Mouse (Mus musculus): Measurements from ENCODE around the gene Cadm4. TPM values are rescaled to one million over a fixed set of nuclear protein-coding genes. Genes with fewer than 3 reads are reported as not detected.

Gene Cadm4
- total RNA-seq, 2 experiments from 2014 or later = 128 to 132 TPM

- DNase-seq (ENCODE audit: low spot score in 2 of 2) = no peak
- TF ChIP-seq CTCF (conservative IDR thresholded peaks at IDR 0.05) = no peak
- no peak overlapping the region for H3K27ac ChIP-seq
- no peak overlapping the region for H3K4me3 ChIP-seq
Measured at GRCm38 (mm10) chr7:24454199-24454598, 27.6 kb upstream of the Cadm4 start.

- no peak for DNase-seq (ENCODE audit: low spot score in 2 of 2)
- no peak for TF ChIP-seq CTCF (conservative IDR thresholded peaks at IDR 0.05)
- no peak overlapping the region for H3K4me3 ChIP-seq
- no peak overlapping the region for H3K27ac ChIP-seq
Measured at GRCm38 (mm10) chr7:24455726-24456125, 26.1 kb upstream of the Cadm4 start.

DNA sequence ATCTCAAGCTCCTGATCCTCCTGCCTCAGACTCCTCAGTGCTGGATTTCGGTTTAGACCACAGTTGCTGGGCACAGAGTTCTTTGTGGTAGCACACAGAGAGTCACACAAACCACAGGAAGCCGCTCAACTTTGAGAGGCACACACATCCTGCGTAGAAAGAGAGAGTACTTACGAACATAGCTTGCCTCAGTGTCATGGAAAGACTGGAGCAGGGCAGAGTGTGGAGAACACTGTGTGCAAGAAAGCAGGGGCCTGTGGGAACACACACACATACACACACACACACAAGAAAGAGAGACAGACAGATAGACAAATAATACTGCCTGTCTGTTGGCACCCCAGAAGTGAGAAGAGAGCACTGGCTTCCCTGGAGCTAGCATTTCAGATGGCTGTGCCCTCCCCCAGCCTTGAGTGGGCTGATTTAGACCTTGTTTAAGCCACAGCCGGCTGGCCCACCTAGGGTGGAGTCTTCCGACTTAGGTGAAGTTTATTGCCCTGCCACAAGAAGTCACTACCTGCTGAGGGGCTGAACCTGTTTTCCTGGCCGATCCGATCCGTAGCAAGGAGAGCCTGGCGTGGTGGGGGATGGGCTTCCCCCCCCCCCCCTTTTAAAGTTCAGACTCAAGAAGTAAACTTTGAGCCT lies 24.0 kb upstream of the Cadm4 start:
- no peak for DNase-seq (ENCODE audit: low spot score in 2 of 2)
- Histone ChIP-seq H3K27ac (no peak overlapping the region), H3K4me3 (no peak overlapping the region)
- no peak for TF ChIP-seq CTCF (conservative IDR thresholded peaks at IDR 0.05)

- H3K27ac ChIP-seq = no peak overlapping the region
- no peak for DNase-seq (ENCODE audit: low spot score in 2 of 2)
- no peak overlapping the region for H3K4me3 ChIP-seq
- TF ChIP-seq CTCF (conservative IDR thresholded peaks at IDR 0.05) = no peak
Measured at GRCm38 (mm10) chr7:24459440-24459839, 22.4 kb upstream of the Cadm4 start.

DNA sequence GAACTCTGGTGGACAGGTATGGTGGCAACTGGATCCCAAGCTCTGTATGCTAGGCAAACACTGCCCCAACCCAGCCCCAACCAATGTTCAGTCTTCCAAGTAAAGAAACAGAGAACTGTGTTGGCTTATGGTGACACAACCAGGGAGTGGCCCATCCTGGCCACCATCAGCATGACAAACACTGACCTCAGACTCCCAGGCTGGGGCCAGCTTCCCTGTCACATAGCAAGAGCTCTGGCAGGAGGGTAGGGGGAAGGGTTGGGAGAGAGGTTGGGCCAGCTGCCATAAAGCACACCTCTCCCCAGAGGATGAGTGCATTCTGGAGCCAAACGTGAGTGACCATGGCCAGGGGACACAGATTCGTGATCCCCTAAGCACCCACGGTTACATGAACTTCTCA lies 22.0 kb upstream of the Cadm4 start:
- no peak for DNase-seq (ENCODE audit: low spot score in 2 of 2)
- no peak for TF ChIP-seq CTCF (conservative IDR thresholded peaks at IDR 0.05)
- H3K4me3 ChIP-seq = no peak overlapping the region
- H3K27ac ChIP-seq = no peak overlapping the region

GRCm38 (mm10) chr7:24461376-24462051 lies 20.3 kb upstream of the Cadm4 start:
- no peak overlapping the region for H3K4me3 ChIP-seq
- H3K27ac ChIP-seq = no peak overlapping the region
- TF ChIP-seq CTCF (conservative IDR thresholded peaks at IDR 0.05) = no peak
- DNase-seq (ENCODE audit: low spot score in 2 of 2) = no peak

GRCm38 (mm10) chr7:24462388-24463319 lies 19.2 kb upstream of the Cadm4 start, which contains the start of gene Plaur:
TSS of gene Plaur (plus strand) at chr7:24462484.
- H3K4me3 ChIP-seq = no peak within 1 kb of the TSS; the same call in 1 of the 2 replicates
- no peak within 1 kb of the TSS for H3K27ac ChIP-seq
- DNase-seq (ENCODE audit: low spot score in 2 of 2) = no peak
- no peak for TF ChIP-seq CTCF (conservative IDR thresholded peaks at IDR 0.05)

- no peak for TF ChIP-seq CTCF (conservative IDR thresholded peaks at IDR 0.05)
- Histone ChIP-seq H3K4me3 (no peak overlapping the region), H3K27ac (no peak overlapping the region)
- DNase-seq (ENCODE audit: low spot score in 2 of 2) = no peak
Measured at GRCm38 (mm10) chr7:24466835-24467234, 15.0 kb upstream of the Cadm4 start.

GRCm38 (mm10) chr7:24467886-24468285 lies 13.9 kb upstream of the Cadm4 start:
- DNase-seq (ENCODE audit: low spot score in 2 of 2) = no peak
- Histone ChIP-seq H3K4me3 (no peak overlapping the region), H3K27ac (no peak overlapping the region)
- no peak for TF ChIP-seq CTCF (conservative IDR thresholded peaks at IDR 0.05)

DNA sequence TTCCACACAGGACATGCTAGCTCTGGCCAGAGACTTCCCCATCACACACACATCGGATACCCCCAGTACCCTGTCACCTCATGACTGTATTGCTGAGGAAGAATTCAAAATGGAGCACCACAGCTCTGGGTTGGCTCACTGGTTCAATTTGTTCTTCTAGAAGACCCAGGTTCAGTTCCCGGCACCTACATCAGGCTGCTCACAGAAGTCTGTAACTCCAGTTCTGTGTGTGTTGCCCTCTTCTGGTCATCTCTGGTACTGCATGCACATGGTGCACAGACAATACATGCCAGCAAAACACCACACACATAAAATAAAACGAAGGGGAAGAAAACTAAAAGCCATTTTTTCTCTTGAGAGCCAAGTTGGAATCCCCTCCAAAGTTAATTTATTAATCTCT lies 12.7 kb upstream of the Cadm4 start:
- TF ChIP-seq CTCF (conservative IDR thresholded peaks at IDR 0.05) = peak; percentile 73
- no peak for DNase-seq (ENCODE audit: low spot score in 2 of 2)
- Histone ChIP-seq H3K27ac (no peak overlapping the region), H3K4me3 (no peak overlapping the region)

DNA sequence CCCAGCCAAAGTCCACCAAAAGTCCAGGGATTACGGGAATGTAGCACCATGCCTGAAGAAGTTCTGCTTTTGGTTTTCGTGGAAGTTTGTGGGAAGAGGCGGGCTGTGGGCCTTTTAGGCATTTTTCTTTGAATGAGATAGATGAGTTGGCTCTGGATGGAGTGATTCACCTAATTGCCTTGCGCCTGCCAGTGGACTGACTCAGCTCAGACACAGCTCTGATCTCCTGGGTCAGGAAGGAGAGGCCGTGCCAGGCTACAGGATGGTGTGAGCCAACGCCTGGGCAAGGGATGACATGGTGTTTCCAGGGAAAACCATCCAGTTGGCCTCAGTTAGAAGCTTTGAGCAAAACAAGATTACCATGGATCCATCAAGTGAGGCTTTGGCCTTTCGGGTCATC lies 11.5 kb upstream of the Cadm4 start:
- H3K27ac ChIP-seq = no peak overlapping the region
- H3K4me3 ChIP-seq = no peak overlapping the region
- no peak for TF ChIP-seq CTCF (conservative IDR thresholded peaks at IDR 0.05)
- DNase-seq (ENCODE audit: low spot score in 2 of 2) = no peak

DNA sequence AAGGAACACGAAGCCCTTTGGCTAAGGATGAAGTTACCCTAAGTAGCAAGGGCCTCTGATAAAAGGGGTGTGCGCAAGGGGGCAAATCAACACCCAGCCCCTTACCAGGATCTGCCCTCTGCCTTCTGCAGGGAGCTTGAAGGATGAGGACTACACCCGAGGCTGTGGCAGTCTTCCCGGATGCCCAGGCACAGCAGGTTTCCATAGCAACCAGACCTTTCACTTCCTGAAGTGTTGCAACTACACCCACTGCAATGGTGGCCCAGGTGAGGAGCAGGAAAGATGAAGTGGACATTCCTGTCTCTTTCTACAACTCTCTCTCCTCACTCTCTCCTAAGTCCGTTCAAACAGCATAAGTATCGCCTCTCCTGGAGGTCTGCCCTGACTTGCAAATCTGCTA lies 9.4 kb upstream of the Cadm4 start:
- no peak overlapping the region for H3K27ac ChIP-seq
- H3K4me3 ChIP-seq = no peak overlapping the region
- TF ChIP-seq CTCF (conservative IDR thresholded peaks at IDR 0.05) = no peak
- no peak for DNase-seq (ENCODE audit: low spot score in 2 of 2)

DNA sequence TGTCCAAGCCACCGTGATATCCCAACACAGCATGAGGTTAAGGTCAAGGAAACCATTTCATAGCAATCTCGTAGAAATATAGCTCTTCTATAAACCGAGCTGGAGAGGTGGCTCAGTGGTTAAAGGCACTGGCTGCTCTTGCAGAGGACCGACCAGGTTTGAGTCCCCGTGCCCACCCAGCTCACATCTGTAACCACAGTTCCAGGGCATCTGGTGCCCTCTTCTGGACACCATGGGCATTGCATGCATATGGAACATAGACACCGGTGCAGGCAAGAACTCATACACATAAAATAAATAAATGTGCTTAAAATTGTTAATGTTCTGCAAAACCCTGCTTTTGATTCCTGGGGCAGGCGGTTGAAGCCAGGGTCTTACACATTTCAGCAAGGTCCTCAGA lies 8.9 kb upstream of the Cadm4 start:
- no peak overlapping the region for H3K4me3 ChIP-seq
- DNase-seq (ENCODE audit: low spot score in 2 of 2) = no peak
- peak; percentile 80 for TF ChIP-seq CTCF (conservative IDR thresholded peaks at IDR 0.05)
- H3K27ac ChIP-seq = no peak overlapping the region

All from layer of hippocampus, adult 2 months (tissue).